Comparison of ENCODE assay signal across 8 mouse cellular contexts in the genomic region with DNA sequence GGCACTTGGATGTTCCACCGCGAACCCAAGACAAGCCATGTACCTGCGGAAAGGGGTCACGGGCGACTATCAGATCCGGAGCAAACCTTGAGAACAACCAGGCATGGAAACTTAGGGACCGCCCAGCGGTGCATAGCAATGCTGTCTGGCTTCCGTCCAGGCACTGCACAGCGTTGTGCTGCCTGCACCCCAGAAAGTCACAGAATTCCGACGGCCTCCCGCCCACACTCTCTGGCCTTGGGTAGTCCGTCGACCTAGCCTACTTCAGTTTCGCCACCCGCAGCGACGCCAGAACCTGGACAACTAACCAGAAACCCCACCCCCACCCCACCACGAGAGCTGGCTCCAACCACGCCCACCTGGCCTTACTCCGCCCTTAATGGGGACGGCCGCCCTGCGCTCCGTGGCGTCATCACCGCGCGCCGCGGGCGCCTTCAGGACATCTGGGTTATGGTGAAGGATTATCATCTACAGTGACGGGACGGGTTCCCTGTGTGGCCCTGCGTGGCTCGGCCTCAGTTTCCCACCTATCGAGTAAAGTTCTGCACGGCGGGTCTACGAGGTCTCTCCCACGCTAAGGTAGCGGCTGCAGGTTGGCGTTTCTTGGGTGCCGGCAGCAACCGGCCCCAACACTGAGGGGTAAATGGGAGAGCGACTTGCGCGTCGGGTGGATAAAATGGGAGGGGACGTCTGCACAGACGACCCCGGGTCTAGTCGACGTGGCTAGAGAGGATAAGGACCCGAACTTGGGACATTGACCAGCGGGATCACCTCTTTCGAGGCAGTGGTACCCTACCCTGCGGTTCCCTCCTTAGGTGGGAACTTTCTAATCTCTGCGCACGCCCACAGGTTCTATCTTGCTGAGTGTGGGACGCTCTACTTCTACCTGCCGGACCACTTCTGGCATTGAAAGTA. TPM values are rescaled to one million over a fixed set of nuclear protein-coding genes. Genes with fewer than 3 reads are reported as not detected.
DNase-seq lines count a peak whose midpoint lies in the region; ATAC-seq and TF ChIP-seq lines count a peak whose summit lies in the region.

Gene Mrpl55 (plus strand): TSS at position 406 of the 915 bp plus-strand sequence.

- peak within 1 kb of the TSS; percentile 86 for H3K9ac ChIP-seq in heart, embryonic 11.5 days (ENCODE audit: low read depth, low read length)
- peak within 1 kb of the TSS; percentile 70 for H3K9ac ChIP-seq in kidney, postnatal 0 days (ENCODE audit: low read depth, low read length)
- peak within 1 kb of the TSS; percentile 90 for H3K9ac ChIP-seq in liver, embryonic 13.5 days
- peak within 1 kb of the TSS; percentile 91 for H3K9ac ChIP-seq in stomach, embryonic 16.5 days (ENCODE audit: low read length)

- H3K27ac ChIP-seq in heart, embryonic 11.5 days (ENCODE audit: low read depth, low read length), result peak within 1 kb of the TSS; percentile 64
- H3K27ac ChIP-seq in kidney, postnatal 0 days, result peak within 1 kb of the TSS; percentile 78
- H3K27ac ChIP-seq in liver, embryonic 13.5 days, result peak within 1 kb of the TSS; percentile 79
- H3K27ac ChIP-seq in stomach, embryonic 16.5 days (ENCODE audit: low read length), result peak within 1 kb of the TSS; percentile 84

- H3K79me3 ChIP-seq in C2C12 (ENCODE audit: low read depth), result peaks cover 4% of the 10 kb centered on the region

- H3K4me1 ChIP-seq in heart, embryonic 11.5 days (ENCODE audit: control insufficient read depth, insufficient read depth, low read length), result peaks cover 12% of the 10 kb centered on the region
- H3K4me1 ChIP-seq in kidney, postnatal 0 days (replicated peaks; ENCODE audit: insufficient read depth, low read length), result no peaks in the 10 kb centered on the region; the same call in 1 of the 2 replicates
- H3K4me1 ChIP-seq in liver, embryonic 13.5 days (replicated peaks), result peaks cover 38% of the 10 kb centered on the region
- H3K4me1 ChIP-seq in stomach, embryonic 16.5 days (ENCODE audit: control insufficient read depth, insufficient read depth, low read length), result peaks cover 12% of the 10 kb centered on the region

- DNase-seq in brain, adult 2 months (ENCODE audit: low read depth, low spot score), result peak; percentile 97
- peak; percentile 95 for DNase-seq in kidney, postnatal 0 days (ENCODE audit: low spot score)
- peak; percentile 94 for DNase-seq in liver, embryonic 13.5 days
- DNase-seq in neural tube, embryonic 10.5 days (ENCODE audit: extremely low spot score, low spot score), result peak; percentile 97

- H3K4me3 ChIP-seq in C2C12 (ENCODE audit: insufficient read depth, poor library complexity, severe bottlenecking), result peak within 1 kb of the TSS; percentile 59
- peak within 1 kb of the TSS; percentile 95 for H3K4me3 ChIP-seq in heart, embryonic 11.5 days (ENCODE audit: low read depth, low read length)
- H3K4me3 ChIP-seq in kidney, postnatal 0 days (replicated peaks; ENCODE audit: low read depth, low read length), result peak within 1 kb of the TSS; percentile 71
- H3K4me3 ChIP-seq in liver, embryonic 13.5 days (replicated peaks), result peak within 1 kb of the TSS; percentile 92
- peak within 1 kb of the TSS; percentile 90 for H3K4me3 ChIP-seq in stomach, embryonic 16.5 days (replicated peaks; ENCODE audit: low read length)

- under 1% methylated on average over 63 of the region's 63 CpGs for WGBS in heart, embryonic 11.5 days (ENCODE audit: insufficient replicate concordance)
- under 1% methylated on average over 63 of the region's 63 CpGs for WGBS in kidney, postnatal 0 days
- WGBS in liver, embryonic 13.5 days (ENCODE audit: insufficient replicate concordance), result under 1% methylated on average over 63 of the region's 63 CpGs
- WGBS in stomach, embryonic 16.5 days, result under 1% methylated on average over 63 of the region's 63 CpGs

- peak within 1 kb of the TSS; percentile 83 for H3ac ChIP-seq in C2C12 (ENCODE audit: control insufficient read depth, insufficient read length, low read depth)

- no peaks in the 10 kb centered on the region for H3K9me3 ChIP-seq in heart, embryonic 11.5 days (replicated peaks; ENCODE audit: control insufficient read depth, low read length)
- no peaks in the 10 kb centered on the region for H3K9me3 ChIP-seq in kidney, postnatal 0 days (replicated peaks; ENCODE audit: low read length)
- H3K9me3 ChIP-seq in liver, embryonic 13.5 days (replicated peaks), result no peaks in the 10 kb centered on the region
- no peaks in the 10 kb centered on the region for H3K9me3 ChIP-seq in stomach, embryonic 16.5 days (replicated peaks; ENCODE audit: control insufficient read depth, low read length)

- H3K79me2 ChIP-seq in C2C12 (ENCODE audit: control insufficient read depth, insufficient read depth), result peaks cover 8% of the 10 kb centered on the region

- peak; percentile 94 for ATAC-seq in erythroblast, adult 5-6 weeks (replicated peaks; ENCODE audit: low FRiP score, poor library complexity, severe bottlenecking)
- peak; percentile 91 for ATAC-seq in heart, embryonic 11.5 days (replicated peaks; ENCODE audit: insufficient number of reproducible peaks, low FRiP score, low TSS enrichment)
- peak; percentile 92 for ATAC-seq in kidney, postnatal 0 days (replicated peaks; ENCODE audit: low FRiP score, low read depth)
- peak; percentile 91 for ATAC-seq in liver, embryonic 13.5 days (ENCODE audit: low read depth)
- ATAC-seq in stomach, embryonic 16.5 days (ENCODE audit: insufficient read depth, low FRiP score), result peak; percentile 97

- peak within 1 kb of the TSS; percentile 91 for H3K4me2 ChIP-seq in heart, embryonic 11.5 days
- H3K4me2 ChIP-seq in kidney, postnatal 0 days (ENCODE audit: low read length), result peak within 1 kb of the TSS; percentile 76
- H3K4me2 ChIP-seq in liver, embryonic 13.5 days, result peak within 1 kb of the TSS; percentile 89
- peak within 1 kb of the TSS; percentile 84 for H3K4me2 ChIP-seq in stomach, embryonic 16.5 days (ENCODE audit: low read depth, low read length)

- H3K36me3 ChIP-seq in C2C12 (ENCODE audit: control insufficient read depth, insufficient read depth), result peaks cover 20% of the 10 kb centered on the region
- H3K36me3 ChIP-seq in heart, embryonic 11.5 days (ENCODE audit: control insufficient read depth, insufficient read depth, low read length), result peaks cover 5% of the 10 kb centered on the region
- H3K36me3 ChIP-seq in kidney, postnatal 0 days (ENCODE audit: insufficient read depth, low read length), result peaks cover 8% of the 10 kb centered on the region
- H3K36me3 ChIP-seq in liver, embryonic 13.5 days, result peaks cover 47% of the 10 kb centered on the region
- 0 out of 2 replicates have a peak, but pooled peaks cover 3% of the 10 kb centered on the region for H3K36me3 ChIP-seq in stomach, embryonic 16.5 days (ENCODE audit: control insufficient read depth, insufficient read depth, low read length)

- no peak for TF ChIP-seq CTCF in C2C12 (IDR thresholded peaks at IDR 0.05; ENCODE audit: control insufficient read depth, insufficient read depth, insufficient read length)
- TF ChIP-seq CTCF in kidney, postnatal 0 days (IDR thresholded peaks at IDR 0.05; ENCODE audit: low read depth), result no peak

- no peaks in the 10 kb centered on the region for H3K27me3 ChIP-seq in C2C12 (ENCODE audit: control insufficient read depth, insufficient read depth, insufficient read length)
- H3K27me3 ChIP-seq in heart, embryonic 11.5 days (ENCODE audit: control insufficient read depth, insufficient read depth, low read length), result no peaks in the 10 kb centered on the region
- no peaks in the 10 kb centered on the region for H3K27me3 ChIP-seq in kidney, postnatal 0 days (ENCODE audit: insufficient read depth, low read length)
- H3K27me3 ChIP-seq in liver, embryonic 13.5 days, result no peaks in the 10 kb centered on the region
- H3K27me3 ChIP-seq in stomach, embryonic 16.5 days (ENCODE audit: control insufficient read depth, insufficient read depth, low read length), result no peaks in the 10 kb centered on the region

TF ChIP-seq in C2C12, 6 proteins besides CTCF, POLR2A, EP300 and RAD21:
- TF ChIP-seq FOSL1 (IDR thresholded peaks at IDR 0.05; ENCODE audit: insufficient read depth, low read length, poor library complexity, severe bottlenecking) (no peak), MYOG (IDR thresholded peaks at IDR 0.05; ENCODE audit: control insufficient read depth, extremely low read depth, insufficient read length) (no peak), MAX (IDR thresholded peaks at IDR 0.05) (no peak), USF1 (IDR thresholded peaks at IDR 0.05; ENCODE audit: low read depth) (no peak)

RNA-seq across cellular contexts. Expression of gene Mrpl55, which starts in this region (rescaled TPM):
- polyA plus RNA-seq in C2C12 (2012; fragmentation: generic; extraction: Trizol), result 44.7 TPM
- total RNA-seq in erythroblast, adult 5-6 weeks (2015; ENCODE audit: low replicate concordance), result 5.4 and 11.3 TPM in 2 replicates
- 10.1 and 14.1 TPM in 2 replicates for total RNA-seq in erythroblast, adult 5-6 weeks (2017; ENCODE audit: low replicate concordance)
- polyA plus RNA-seq in heart, embryonic 11.5 days (2014; fragmentation: Nextera tagmentation; extraction: Ambion mirVana), result 98.5 and 102 TPM in 2 replicates
- polyA plus RNA-seq in kidney, postnatal 0 days (2015; fragmentation: Nextera tagmentation; extraction: Ambion mirVana), result 112 and 121 TPM in 2 replicates
- polyA plus RNA-seq in liver, embryonic 13.5 days (2015; fragmentation: Nextera tagmentation; extraction: Ambion mirVana), result 69.6 and 75.8 TPM in 2 replicates
- polyA plus RNA-seq in stomach, embryonic 16.5 days (2015; fragmentation: Nextera tagmentation; extraction: Ambion mirVana), result 75.5 and 78.9 TPM in 2 replicates

Comparison
In these comparisons a context has a peak if more than half of its experiments do, and no peak if none do; other contexts are left out.
1. Peak in every context shown above with its lines: DNase-seq, ATAC-seq, H3K4me3 ChIP-seq and H3K27ac ChIP-seq.